Mouse (Mus musculus): ENCODE measurements around the gene Syn2. TPM values are rescaled to one million over a fixed set of nuclear protein-coding genes. Genes with fewer than 3 reads are reported as not detected.
A peak's percentile ranks its signal among the peaks of the same experiment; 100 is the strongest.

Gene Syn2
- polyA plus RNA-seq, 1 experiment = 93.0 TPM

- H3K4me1 ChIP-seq (ENCODE audit: control insufficient read depth, insufficient read depth, low read length) = peaks cover 8% of the 10 kb centered on the region
- H3K27ac ChIP-seq (ENCODE audit: insufficient read depth, low read depth, low read length) = peak within 1 kb of the TSS; percentile 72
- 25% methylated on average over 9 of the region's 10 CpGs for WGBS
- no peak for TF ChIP-seq CTCF (IDR thresholded peaks at IDR 0.05; ENCODE audit: insufficient read depth, low read depth, low read length)
- no peak for TF ChIP-seq POLR2A (IDR thresholded peaks at IDR 0.05; ENCODE audit: insufficient read depth, low read depth, low read length)
- H3K4me3 ChIP-seq (ENCODE audit: insufficient read depth, low read depth, low read length) = peak within 1 kb of the TSS; percentile 10; the same call in 1 of the 2 replicates
These were observed 117.6 kb downstream of the Syn2 start, which contains the start of gene Timp4 for GRCm38 (mm10) chr6:115252099-115252873. Gene Timp4 (minus strand): TSS chr6:115252205.

- no peak overlapping the region for H3K4me3 ChIP-seq (ENCODE audit: insufficient read depth, low read depth, low read length)
- WGBS = 81% methylated on average over 3 of the region's 3 CpGs
- peaks cover 11% of the 10 kb centered on the region for H3K4me1 ChIP-seq (ENCODE audit: control insufficient read depth, insufficient read depth, low read length)
- no peak overlapping the region for H3K27ac ChIP-seq (ENCODE audit: insufficient read depth, low read depth, low read length)
- no peak for TF ChIP-seq POLR2A (IDR thresholded peaks at IDR 0.05; ENCODE audit: insufficient read depth, low read depth, low read length)
- no peak for TF ChIP-seq CTCF (IDR thresholded peaks at IDR 0.05; ENCODE audit: insufficient read depth, low read depth, low read length)
These were observed 120.5 kb downstream of the Syn2 start for GRCm38 (mm10) chr6:115255171-115255570.

DNA sequence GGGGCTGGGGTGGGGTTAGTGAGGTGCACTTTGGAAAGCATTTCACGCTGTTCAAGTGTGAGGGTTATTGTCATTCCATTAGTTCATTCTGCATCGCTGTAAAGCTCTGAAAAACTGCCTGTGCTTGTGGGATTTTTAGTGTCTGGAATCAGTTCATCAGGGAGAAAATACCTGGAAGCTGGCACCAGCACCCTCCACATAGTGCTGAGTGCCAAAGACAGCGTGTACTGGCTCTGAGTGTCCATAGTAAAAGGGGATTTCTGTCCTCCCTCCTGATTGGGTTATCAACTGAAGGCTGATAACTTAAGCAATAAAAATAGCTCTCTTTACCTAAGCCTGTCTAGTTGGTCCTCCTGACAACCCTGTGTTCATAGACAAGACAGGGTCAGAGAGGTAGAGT, 125.8 kb downstream of the Syn2 start:
- 88% methylated on average over 3 of the region's 3 CpGs for WGBS
- Histone ChIP-seq H3K27ac (ENCODE audit: insufficient read depth, low read depth, low read length) (no peak overlapping the region), H3K4me3 (ENCODE audit: insufficient read depth, low read depth, low read length) (no peak overlapping the region), H3K4me1 (ENCODE audit: control insufficient read depth, insufficient read depth, low read length) (peaks cover 3% of the 10 kb centered on the region; the same call in 1 of the 2 replicates)
- no peak for TF ChIP-seq POLR2A (IDR thresholded peaks at IDR 0.05; ENCODE audit: insufficient read depth, low read depth, low read length)
- no peak for TF ChIP-seq CTCF (IDR thresholded peaks at IDR 0.05; ENCODE audit: insufficient read depth, low read depth, low read length)

- H3K27ac ChIP-seq (ENCODE audit: insufficient read depth, low read depth, low read length) = no peak overlapping the region
- H3K4me3 ChIP-seq (ENCODE audit: insufficient read depth, low read depth, low read length) = no peak overlapping the region
- 79% methylated on average over 5 of the region's 5 CpGs for WGBS
- H3K4me1 ChIP-seq (ENCODE audit: control insufficient read depth, insufficient read depth, low read length) = peaks cover 8% of the 10 kb centered on the region
- TF ChIP-seq CTCF (IDR thresholded peaks at IDR 0.05; ENCODE audit: insufficient read depth, low read depth, low read length) = no peak
- no peak for TF ChIP-seq POLR2A (IDR thresholded peaks at IDR 0.05; ENCODE audit: insufficient read depth, low read depth, low read length)
These were observed 132.1 kb downstream of the Syn2 start for GRCm38 (mm10) chr6:115266791-115267190.

DNA sequence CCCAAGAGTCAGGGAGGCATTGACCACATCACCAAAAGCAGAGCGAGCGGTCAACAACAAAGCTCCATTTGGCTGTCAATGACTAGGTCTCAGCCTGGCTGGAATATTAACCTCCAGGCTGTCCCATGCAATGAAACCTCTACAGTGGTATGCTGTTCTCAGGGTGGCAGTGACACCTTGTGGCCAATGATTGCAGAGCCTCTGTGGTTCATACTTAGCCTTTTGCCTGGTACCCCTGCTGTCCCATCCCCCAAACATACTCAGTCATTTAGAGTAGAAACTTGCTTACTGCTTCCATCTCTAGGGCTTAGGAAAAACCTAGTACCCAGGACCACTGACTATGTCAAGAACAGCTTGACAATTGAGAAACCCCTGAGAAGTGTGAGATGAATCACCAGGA, 133.2 kb downstream of the Syn2 start:
- TF ChIP-seq POLR2A (IDR thresholded peaks at IDR 0.05; ENCODE audit: insufficient read depth, low read depth, low read length) = no peak
- 0 out of 2 replicates have a peak, but pooled peaks have one; percentile 28 for TF ChIP-seq CTCF (IDR thresholded peaks at IDR 0.05; ENCODE audit: insufficient read depth, low read depth, low read length)
- 0 out of 2 replicates have a peak overlapping the region, but pooled peaks have one; percentile 21 for H3K27ac ChIP-seq (ENCODE audit: insufficient read depth, low read depth, low read length)
- WGBS = 28% methylated on average over 2 of the region's 2 CpGs
- H3K4me3 ChIP-seq (ENCODE audit: insufficient read depth, low read depth, low read length) = no peak overlapping the region
- H3K4me1 ChIP-seq (ENCODE audit: control insufficient read depth, insufficient read depth, low read length) = peaks cover 14% of the 10 kb centered on the region

- peak overlapping the region; percentile 21 for H3K27ac ChIP-seq (ENCODE audit: insufficient read depth, low read depth, low read length)
- TF ChIP-seq CTCF (IDR thresholded peaks at IDR 0.05; ENCODE audit: insufficient read depth, low read depth, low read length) (no peak), POLR2A (IDR thresholded peaks at IDR 0.05; ENCODE audit: insufficient read depth, low read depth, low read length) (no peak)
- no peak overlapping the region for H3K4me3 ChIP-seq (ENCODE audit: insufficient read depth, low read depth, low read length)
- H3K4me1 ChIP-seq (ENCODE audit: control insufficient read depth, insufficient read depth, low read length) = peaks cover 20% of the 10 kb centered on the region
- 75% methylated on average over 10 of the region's 10 CpGs for WGBS
These were observed 134.1 kb downstream of the Syn2 start for GRCm38 (mm10) chr6:115268551-115269385.

GRCm38 (mm10) chr6:115269561-115269960, 134.9 kb downstream of the Syn2 start:
- no peak for TF ChIP-seq POLR2A (IDR thresholded peaks at IDR 0.05; ENCODE audit: insufficient read depth, low read depth, low read length)
- WGBS = 69% methylated on average over 5 of the region's 5 CpGs
- Histone ChIP-seq H3K4me1 (ENCODE audit: control insufficient read depth, insufficient read depth, low read length) (peaks cover 27% of the 10 kb centered on the region), H3K27ac (ENCODE audit: insufficient read depth, low read depth, low read length) (no peak overlapping the region; the same call in 1 of the 2 replicates), H3K4me3 (ENCODE audit: insufficient read depth, low read depth, low read length) (no peak overlapping the region)

- peaks cover 27% of the 10 kb centered on the region for H3K4me1 ChIP-seq (ENCODE audit: control insufficient read depth, insufficient read depth, low read length)
- TF ChIP-seq CTCF (IDR thresholded peaks at IDR 0.05; ENCODE audit: insufficient read depth, low read depth, low read length) (no peak), POLR2A (IDR thresholded peaks at IDR 0.05; ENCODE audit: insufficient read depth, low read depth, low read length) (no peak)
- H3K4me3 ChIP-seq (ENCODE audit: insufficient read depth, low read depth, low read length) = no peak overlapping the region
- 73% methylated on average over 2 of the region's 2 CpGs for whole genome bisulfite sequencing
- no peak overlapping the region for H3K27ac ChIP-seq (ENCODE audit: insufficient read depth, low read depth, low read length)
These were observed 135.4 kb downstream of the Syn2 start for GRCm38 (mm10) chr6:115270085-115270484.

- H3K4me1 ChIP-seq (ENCODE audit: control insufficient read depth, insufficient read depth, low read length) = peaks cover 32% of the 10 kb centered on the region
- no peak overlapping the region for H3K27ac ChIP-seq (ENCODE audit: insufficient read depth, low read depth, low read length)
- TF ChIP-seq POLR2A (IDR thresholded peaks at IDR 0.05; ENCODE audit: insufficient read depth, low read depth, low read length) = no peak
- TF ChIP-seq CTCF (IDR thresholded peaks at IDR 0.05; ENCODE audit: insufficient read depth, low read depth, low read length) = no peak
- no peak overlapping the region for H3K4me3 ChIP-seq (ENCODE audit: insufficient read depth, low read depth, low read length)
- WGBS = 62% methylated on average over 3 of the region's 3 CpGs
These were observed 136.6 kb downstream of the Syn2 start for GRCm38 (mm10) chr6:115271326-115271725.

Data from olfactory bulb, adult 2 months (tissue).